ENCODE assay signal across 15 mouse cellular contexts in genomic region chr2:167354046-167354445, GRCm38 (mm10).
"Had no signal": no experiment of that assay in that cellular context is flagged by ENCODE, and none has a peak within 500 bp of the region (broad histone marks: within the 10 kb centered on the region; RNA-seq: fewer than 3 reads in every experiment).

No protein-coding gene starts in this region.

- H3K27ac ChIP-seq: limb, embryonic 13.5 days; liver, embryonic 12.5 days; neural tube, embryonic 13.5 days had no signal

- H3K4me2 ChIP-seq: limb, embryonic 13.5 days; liver, embryonic 12.5 days; lung, embryonic 14.5 days; midbrain, embryonic 11.5 days; neural tube, embryonic 13.5 days had no signal

- H3K9ac ChIP-seq: limb, embryonic 13.5 days; liver, embryonic 12.5 days; lung, embryonic 14.5 days; neural tube, embryonic 13.5 days had no signal

- H3K36me3 ChIP-seq: limb, embryonic 13.5 days; liver, embryonic 12.5 days; neural tube, embryonic 13.5 days had no signal

- H3K4me3 ChIP-seq: limb, embryonic 13.5 days; liver, embryonic 12.5 days; megakaryocyte, embryonic 14.5 days; neural tube, embryonic 13.5 days had no signal

- H3K9me3 ChIP-seq: limb, embryonic 13.5 days; liver, embryonic 12.5 days; neural tube, embryonic 13.5 days had no signal

- ATAC-seq: inflammation-experienced regulatory T-cells, adult 6 months; intestine, postnatal 0 days; liver, embryonic 12.5 days; midbrain, embryonic 16.5 days had no signal

- DNase-seq: layer of hippocampus, adult 9-11 months; left cerebral cortex, postnatal 4 days; lung, postnatal 10 days; lung, postnatal 4 days; right cerebral cortex, postnatal 14 days; thymus, postnatal 36 days had no signal
